Mouse (Mus musculus): ENCODE measurements around the gene P4ha1. TPM values are rescaled to one million over a fixed set of nuclear protein-coding genes. Genes with fewer than 3 reads are reported as not detected.
"Not testable (repeated sequence)": the region's sequence is repeated elsewhere in the genome, so short reads cannot be mapped to it uniquely, and the experiment has no call there.

P4ha1 gene
- total RNA-seq, 2 experiments from 2014 or later: 4.2 to 15.8 TPM

DNA sequence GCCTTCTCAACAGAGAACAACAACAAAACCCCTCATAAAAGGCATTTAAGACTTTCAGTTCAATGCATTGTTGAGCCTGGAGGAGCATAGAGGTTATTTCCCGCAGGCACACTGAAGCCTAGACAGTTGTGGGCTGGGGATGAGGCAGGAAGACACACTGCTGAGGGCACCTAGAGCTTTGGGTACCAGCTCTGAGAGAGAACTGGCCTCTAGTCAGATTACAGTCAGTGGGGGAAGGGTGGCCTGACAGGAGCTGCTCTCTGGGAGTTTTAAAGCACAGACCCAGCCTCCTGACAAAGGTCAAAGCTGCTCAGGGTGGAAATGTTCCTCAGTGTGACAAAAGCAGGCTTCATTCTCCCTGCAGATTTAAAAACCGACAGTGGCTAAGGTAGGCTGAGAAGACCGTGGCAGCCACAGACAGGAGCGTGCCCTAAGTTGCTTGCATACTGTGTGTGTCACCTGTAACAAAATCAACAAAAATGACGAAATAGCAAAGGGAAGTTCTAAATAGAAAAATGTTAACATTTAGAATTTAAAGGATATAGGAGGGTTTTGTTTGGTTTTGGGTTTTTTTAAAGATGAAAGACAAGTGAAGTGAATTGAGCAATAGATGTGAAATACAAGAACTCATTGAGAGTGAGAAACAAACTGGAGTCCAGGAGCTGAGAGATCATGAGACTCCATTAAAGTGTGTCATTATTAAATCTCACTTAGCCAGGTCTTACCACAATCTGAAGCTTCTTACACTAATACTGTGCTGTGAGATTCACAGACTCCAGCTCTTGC, 42.9 kb downstream of the P4ha1 start:
- ATAC-seq (replicated peaks; ENCODE audit: low FRiP score, low TSS enrichment, poor library complexity, severe bottlenecking): no peak

DNA sequence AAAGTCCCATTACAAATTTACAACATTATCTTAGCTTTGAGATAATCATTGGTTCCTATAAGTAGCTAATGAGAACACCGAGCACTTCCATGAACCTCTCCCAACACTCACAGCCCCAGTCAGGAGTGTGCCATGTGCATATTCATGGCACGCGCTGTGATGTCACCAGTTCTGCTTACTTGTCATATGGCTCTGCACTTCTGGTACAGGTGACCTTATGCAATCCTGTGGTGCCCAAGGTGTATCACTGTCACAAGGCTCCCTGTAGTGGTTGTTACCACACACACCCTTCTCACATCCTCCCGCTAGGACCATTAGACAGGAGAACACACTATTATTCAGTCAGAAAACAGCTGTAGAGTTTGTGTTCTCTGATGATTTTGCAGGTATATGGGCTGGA, 43.6 kb downstream of the P4ha1 start:
- no peak for ATAC-seq (replicated peaks; ENCODE audit: low FRiP score, low TSS enrichment, poor library complexity, severe bottlenecking)

GRCm38 (mm10) chr10:59367206-59367605, 44.1 kb downstream of the P4ha1 start:
- no peak for ATAC-seq (replicated peaks; ENCODE audit: low FRiP score, low TSS enrichment, poor library complexity, severe bottlenecking)

GRCm38 (mm10) chr10:59368729-59369128, 45.6 kb downstream of the P4ha1 start:
- ATAC-seq (replicated peaks; ENCODE audit: low FRiP score, low TSS enrichment, poor library complexity, severe bottlenecking): no peak

- ATAC-seq (replicated peaks; ENCODE audit: low FRiP score, low TSS enrichment, poor library complexity, severe bottlenecking): no peak
Observed at GRCm38 (mm10) chr10:59369426-59369825, 46.3 kb downstream of the P4ha1 start.

- ATAC-seq (replicated peaks; ENCODE audit: low FRiP score, low TSS enrichment, poor library complexity, severe bottlenecking): no peak
Observed at GRCm38 (mm10) chr10:59377906-59378305, 54.8 kb downstream of the P4ha1 start.

GRCm38 (mm10) chr10:59378728-59379127, 55.6 kb downstream of the P4ha1 start:
- ATAC-seq (replicated peaks; ENCODE audit: low FRiP score, low TSS enrichment, poor library complexity, severe bottlenecking): no peak

DNA sequence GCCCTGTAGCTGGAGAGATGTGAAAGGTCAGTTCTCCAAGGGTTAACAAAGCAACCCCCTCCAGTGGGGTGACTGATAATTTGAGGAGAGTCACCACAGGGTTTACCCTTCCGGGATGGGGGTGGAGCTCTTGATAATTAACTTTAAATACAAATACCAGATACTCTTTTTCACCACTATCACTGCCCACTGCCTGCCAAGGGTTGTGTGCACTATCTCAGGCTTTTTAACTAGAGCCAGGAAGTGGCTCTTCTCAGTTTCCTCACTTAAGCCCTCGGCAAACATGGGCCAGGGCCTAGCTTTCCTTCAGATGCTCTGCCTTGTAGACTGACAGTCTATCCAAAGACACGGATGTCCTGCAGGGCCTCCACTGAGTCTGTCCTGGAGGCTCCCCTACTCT, 56.8 kb downstream of the P4ha1 start:
- ATAC-seq (replicated peaks; ENCODE audit: low FRiP score, low TSS enrichment, poor library complexity, severe bottlenecking): peak; percentile 58

GRCm38 (mm10) chr10:59380411-59380821, 57.3 kb downstream of the P4ha1 start:
- peak; percentile 97 for ATAC-seq (replicated peaks; ENCODE audit: low FRiP score, low TSS enrichment, poor library complexity, severe bottlenecking)

DNA sequence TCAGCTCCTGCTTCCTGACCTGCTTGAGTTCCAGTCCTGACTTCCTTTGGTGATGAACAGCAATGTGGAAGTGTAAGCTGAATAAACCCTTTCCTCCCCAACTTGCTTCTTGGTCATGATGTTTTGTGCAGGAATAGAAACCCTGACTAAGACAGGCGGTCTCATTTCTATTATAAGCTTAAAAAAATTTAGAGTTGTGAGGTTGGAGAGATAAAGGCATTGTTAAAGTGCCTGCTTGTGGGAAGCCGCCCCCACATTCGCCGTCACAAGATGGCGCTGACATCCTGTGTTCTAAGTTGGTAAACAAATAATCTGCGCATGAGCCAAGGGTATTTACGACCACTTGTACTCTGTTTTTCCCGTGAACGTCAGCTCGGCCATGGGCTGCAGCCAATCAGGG, 58.5 kb downstream of the P4ha1 start:
- ATAC-seq (replicated peaks; ENCODE audit: low FRiP score, low TSS enrichment, poor library complexity, severe bottlenecking): not testable (repeated sequence)

DNA sequence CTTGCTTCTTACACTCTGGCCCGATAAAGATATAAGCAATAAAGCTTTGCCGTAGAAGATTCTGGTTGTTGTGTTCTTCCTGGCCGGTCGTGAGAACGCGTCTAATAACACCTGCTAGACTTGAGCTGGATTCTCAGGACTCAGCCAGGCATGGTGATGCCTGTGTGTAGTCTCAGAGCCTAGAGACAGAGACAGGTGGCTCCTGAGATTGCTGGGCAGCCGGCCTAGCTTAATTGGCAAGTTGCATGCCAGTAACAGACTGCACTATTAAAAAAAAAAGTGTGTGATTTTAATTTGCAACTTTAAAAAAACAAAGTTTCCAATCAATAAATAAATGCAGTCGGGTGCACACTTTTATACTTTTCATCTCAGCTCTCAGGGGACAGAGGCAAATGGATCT, 63.9 kb downstream of the P4ha1 start:
- ATAC-seq (replicated peaks; ENCODE audit: low FRiP score, low TSS enrichment, poor library complexity, severe bottlenecking): no peak

DNA sequence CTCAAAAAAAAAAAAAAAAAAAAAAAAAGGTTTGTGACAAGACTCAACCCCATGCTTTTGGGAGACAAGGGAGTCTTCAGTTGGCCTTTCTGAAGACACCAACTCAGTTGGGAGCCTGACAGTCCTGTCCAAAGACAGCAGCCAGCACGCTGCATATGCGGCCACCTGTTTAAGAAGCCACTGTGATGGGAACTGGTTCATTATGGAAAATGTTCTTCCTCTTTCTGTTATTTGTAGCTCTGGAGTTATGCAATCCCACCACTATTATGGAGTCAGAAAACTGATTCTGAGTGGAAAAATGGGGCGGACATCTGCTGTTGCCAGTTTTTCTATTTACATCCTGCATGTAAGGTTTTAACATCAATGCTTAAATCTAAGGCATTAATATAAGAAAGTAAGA, 66.6 kb downstream of the P4ha1 start:
- no peak for ATAC-seq (replicated peaks; ENCODE audit: low FRiP score, low TSS enrichment, poor library complexity, severe bottlenecking)

DNA sequence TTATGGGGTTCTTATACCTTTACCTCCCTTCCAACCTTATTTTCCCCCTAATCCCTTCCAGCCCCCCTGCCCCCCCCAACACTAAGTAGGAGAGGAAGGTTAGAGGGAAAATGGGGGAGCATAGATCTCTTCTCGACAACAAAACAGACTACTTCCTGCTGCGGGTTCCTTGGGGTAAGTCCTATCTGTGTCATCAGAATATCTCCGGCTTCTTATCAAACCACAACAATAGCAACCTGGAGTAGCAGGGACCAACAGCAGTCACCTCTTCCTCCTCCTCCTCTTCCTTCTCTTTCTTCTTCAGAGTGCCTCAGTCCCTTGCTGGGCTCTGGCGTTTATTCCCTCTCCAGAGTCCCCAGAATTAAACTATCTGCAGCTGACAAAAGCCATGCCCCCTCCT, 68.8 kb downstream of the P4ha1 start:
- ATAC-seq (replicated peaks; ENCODE audit: low FRiP score, low TSS enrichment, poor library complexity, severe bottlenecking): no peak

- ATAC-seq (replicated peaks; ENCODE audit: low FRiP score, low TSS enrichment, poor library complexity, severe bottlenecking): not testable (repeated sequence)
Observed at GRCm38 (mm10) chr10:59395461-59395860, 72.4 kb downstream of the P4ha1 start, which contains the start of gene Gm10273. TSS of gene Gm10273 (plus strand) at chr10:59395632.

GRCm38 (mm10) chr10:59402899-59403792, 80.0 kb downstream of the P4ha1 start, which contains the start of gene Pla2g12b:
TSS of gene Pla2g12b (plus strand) at chr10:59403660.
- no peak for ATAC-seq (replicated peaks; ENCODE audit: low FRiP score, low TSS enrichment, poor library complexity, severe bottlenecking)

- no peak for ATAC-seq (replicated peaks; ENCODE audit: low FRiP score, low TSS enrichment, poor library complexity, severe bottlenecking)
Observed at GRCm38 (mm10) chr10:59403793-59404149, 80.7 kb downstream of the P4ha1 start.

GRCm38 (mm10) chr10:59408499-59408898, 85.4 kb downstream of the P4ha1 start:
- no peak for ATAC-seq (replicated peaks; ENCODE audit: low FRiP score, low TSS enrichment, poor library complexity, severe bottlenecking)

DNA sequence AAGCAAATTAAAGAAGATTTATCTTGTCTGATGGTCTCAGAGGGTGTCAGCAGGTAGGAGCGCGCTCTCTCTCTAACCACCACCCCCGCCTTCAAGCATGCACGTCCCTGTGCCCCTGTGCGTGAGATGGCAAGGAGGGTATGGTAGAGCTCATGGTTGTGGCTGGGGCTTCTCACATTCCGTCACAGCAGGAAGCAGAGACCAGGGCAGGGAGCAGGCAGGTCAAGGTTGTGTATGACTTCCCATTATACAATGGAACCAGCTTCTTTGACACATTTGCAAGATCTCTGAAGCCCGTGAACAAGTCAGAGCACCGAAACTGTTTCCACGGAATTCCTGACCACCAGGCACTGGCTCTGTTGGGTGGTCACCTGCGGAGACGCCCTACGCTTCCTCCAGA, 87.2 kb downstream of the P4ha1 start:
- no peak for ATAC-seq (replicated peaks; ENCODE audit: low FRiP score, low TSS enrichment, poor library complexity, severe bottlenecking)

GRCm38 (mm10) chr10:59413711-59414110, 90.6 kb downstream of the P4ha1 start:
- ATAC-seq (replicated peaks; ENCODE audit: low FRiP score, low TSS enrichment, poor library complexity, severe bottlenecking): no peak

DNA sequence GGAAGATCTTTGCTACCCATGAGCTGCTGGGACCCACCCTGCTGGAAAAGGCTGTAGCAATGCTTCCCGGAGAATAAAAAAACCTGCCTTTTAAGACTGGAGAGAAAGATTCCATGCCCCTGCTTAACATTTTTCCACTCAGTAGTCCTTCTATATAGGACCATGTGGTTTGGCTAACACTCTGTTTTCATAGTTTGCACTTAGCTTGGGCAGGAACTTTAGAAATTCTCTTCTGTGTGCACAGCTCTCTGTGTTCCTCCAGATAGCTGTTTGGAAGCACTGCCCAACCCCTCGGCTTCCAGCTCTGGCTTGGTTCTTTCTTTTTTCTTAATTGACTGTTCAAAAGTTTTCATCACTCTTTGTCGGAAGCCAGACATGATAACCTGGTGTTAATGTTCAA, 93.5 kb downstream of the P4ha1 start:
- no peak for ATAC-seq (replicated peaks; ENCODE audit: low FRiP score, low TSS enrichment, poor library complexity, severe bottlenecking)

GRCm38 (mm10) chr10:59419516-59419915, 96.4 kb downstream of the P4ha1 start:
- no peak for ATAC-seq (replicated peaks; ENCODE audit: low FRiP score, low TSS enrichment, poor library complexity, severe bottlenecking)

Measured in megakaryocyte-erythroid progenitor cell, adult 5-6 weeks (primary cell).